Mouse (Mus musculus) left cerebral cortex, adult 8-10 months (tissue): ENCODE measurements at regions not wholly inside any gene's neighbourhood (a gene's known extent, or its start where the extent isn't known, plus 50 kb on each side); places are given as distances from the start of the nearest gene placed in this dataset.

Experiments used
- DNase-seq, 2 experiments: peaks; one replicate each; pipeline ENCODE4 v3.0.0; 2022; ENCODE audit warnings: low spot score in 2 of 2

DNA sequence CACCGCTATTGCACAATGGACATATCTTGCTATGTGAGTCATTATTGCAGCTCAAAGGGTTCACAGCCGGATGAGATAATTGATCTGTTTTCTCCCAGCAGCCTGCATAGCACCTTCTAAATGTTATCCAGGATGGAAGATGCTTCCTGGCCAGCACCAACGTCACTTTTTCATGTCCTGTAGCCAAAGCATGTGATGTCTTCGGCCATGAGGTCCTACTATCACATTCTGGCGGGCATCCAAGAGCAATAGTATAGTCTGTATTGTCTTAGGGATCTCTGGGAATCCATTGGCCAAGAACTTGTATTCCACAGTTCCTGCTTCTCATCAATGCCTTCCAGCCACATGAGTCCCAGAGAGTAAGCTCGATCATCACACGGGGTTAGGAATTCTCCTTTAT is 70.6 kb downstream of the Npy start:
- no peak for DNase-seq

DNA sequence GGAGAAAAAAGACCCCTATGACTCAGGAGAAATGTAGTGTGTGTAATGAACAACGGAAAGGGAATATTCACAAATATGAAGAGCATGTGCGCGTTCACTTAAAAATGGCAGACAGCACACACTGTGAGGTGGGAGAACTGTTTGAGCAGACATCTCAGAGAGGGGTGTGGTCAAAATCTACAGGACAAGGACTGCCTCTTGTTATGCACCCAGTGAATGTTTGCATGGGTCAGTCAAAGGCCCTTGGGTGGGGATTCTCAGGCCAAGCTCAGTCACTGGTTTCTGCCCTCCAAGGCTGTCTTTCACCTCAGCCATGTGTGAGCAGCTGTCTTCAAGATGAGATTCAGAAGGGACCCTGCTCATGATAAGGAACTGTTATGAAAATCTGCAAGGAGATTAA is 76.6 kb downstream of the Npy start:
- DNase-seq: no peak

DNA sequence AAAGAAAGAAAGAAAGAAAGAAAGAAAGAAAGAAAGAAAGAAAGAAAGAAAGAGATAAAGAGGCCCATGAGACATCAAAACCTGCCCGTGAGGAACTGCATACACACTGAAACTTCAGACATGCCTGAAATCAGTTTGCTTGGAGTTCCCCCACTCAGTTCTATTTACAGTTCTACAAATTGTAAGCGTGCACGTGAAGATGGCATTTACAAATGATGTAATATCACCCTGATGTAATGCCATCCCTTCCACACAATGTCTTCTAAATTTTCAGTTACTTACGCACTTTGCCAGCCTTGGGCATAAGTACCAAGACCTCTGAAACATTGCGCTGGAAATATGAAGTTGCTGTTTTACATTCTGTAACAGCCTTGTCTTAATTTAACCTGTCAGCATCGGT is 79.0 kb downstream of the Npy start:
- DNase-seq: no peak

DNA sequence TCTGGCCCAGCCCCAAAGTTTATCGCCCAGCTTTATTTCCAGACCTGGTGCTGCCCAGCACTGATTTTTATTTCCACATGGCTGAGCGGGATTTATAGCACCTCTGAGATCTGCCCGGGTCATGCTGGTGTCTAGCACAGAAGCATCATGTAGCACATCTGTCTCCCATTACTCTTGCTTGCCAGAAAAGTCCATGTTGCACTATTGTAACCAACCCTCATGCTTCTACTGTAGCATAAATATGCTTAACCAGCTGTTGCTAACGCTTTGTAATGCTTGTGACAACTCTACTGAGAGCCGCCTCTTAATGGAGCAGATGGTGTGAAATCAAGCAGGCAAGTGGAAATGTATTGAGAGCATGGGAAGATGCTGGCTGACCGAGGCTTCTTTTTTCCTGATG is 81.5 kb downstream of the Npy start:
- peak in 1 of 2 experiments; percentile 11 for DNase-seq

DNA sequence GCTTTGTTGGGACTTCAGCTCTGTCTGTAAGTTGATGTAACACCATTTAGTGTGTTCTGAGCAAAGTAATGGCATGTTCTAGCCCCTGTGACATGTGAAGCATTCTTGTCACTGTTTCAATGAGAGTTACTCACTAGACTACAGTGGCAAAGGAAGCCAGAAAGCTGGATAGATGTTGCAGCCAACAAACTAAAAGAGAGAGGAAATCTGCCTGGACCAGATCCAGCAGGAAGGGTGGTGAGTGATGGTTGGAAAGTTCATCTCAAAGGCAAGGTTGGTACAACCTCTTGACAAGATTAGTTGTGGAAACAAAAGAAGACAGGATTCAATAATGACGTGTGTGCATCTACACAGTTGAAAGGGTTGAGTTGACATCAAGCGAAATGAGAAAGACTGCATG is 83.9 kb downstream of the Npy start:
- no peak for DNase-seq

DNA sequence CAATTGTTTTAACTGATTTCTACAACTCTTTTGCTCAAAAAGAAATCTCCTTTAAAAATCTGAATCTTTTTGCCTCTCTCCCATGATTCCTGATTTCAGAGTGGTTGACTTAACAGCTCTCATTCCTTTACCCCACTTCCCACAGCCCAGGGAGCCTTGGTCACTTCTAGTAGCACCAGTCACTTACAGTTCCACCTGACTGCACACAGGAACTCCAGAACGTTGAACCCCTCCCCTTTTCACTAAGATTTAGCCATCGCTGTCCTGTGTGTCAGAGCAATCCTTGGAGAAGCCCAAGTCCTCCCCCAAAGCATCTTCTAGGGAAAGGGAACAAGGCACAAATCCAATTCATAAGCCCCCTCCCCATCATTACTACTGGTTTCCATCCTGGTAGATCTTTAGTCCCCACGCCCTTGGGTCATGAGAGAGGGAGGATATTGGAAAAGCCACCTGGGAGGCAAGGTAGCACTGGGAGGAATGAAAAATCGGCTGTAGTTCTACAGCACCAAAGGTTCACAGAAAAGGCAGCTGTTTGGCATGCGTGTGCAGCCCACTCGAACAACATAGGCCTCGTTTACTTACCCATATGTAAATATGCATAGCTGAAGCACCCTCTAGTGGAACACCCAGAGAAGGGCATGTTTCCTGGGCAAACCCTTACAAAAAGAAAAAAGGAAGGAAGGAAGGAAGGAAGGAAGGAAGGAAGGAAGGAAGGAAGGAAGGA is 96.7 kb downstream of the Npy start:
- no peak for DNase-seq

DNA sequence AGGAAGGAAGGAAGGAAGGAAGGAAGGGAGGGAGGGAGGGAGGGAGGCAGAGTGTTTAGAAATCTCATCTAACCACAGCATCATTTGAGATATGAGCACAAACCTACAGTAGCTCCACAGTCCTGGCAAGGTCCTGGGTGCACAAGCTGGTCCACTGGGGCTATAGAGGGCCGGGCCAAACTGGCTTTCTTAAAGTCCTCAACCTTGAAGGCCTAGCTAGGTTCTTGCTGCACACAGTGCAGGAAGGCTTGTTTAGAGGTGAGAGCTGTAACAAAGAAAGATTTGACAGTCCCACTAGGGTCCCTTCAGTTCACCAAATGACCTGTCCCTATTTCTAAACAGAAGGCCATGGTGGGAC is 97.3 kb downstream of the Npy start:
- DNase-seq: no peak

DNA sequence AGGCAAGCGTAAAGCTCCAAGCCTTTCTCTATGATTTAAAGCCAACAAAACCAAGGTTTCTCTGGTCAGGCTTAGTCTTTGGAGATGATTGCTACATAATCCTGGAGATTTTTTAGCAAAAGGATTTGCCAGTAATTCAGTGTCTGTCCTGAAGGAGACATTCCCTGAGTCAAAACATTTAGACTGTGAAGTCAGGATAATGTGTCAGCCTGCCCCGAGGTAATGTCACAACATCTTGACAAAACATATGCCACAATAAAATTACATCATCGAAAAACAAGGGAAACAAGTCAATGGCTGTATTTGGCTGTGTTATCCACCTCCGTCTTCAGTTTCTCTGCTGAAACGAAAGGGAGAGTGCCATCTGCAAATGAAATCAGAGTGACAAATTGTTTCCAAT is 101.8 kb downstream of the Npy start:
- DNase-seq: no peak

DNA sequence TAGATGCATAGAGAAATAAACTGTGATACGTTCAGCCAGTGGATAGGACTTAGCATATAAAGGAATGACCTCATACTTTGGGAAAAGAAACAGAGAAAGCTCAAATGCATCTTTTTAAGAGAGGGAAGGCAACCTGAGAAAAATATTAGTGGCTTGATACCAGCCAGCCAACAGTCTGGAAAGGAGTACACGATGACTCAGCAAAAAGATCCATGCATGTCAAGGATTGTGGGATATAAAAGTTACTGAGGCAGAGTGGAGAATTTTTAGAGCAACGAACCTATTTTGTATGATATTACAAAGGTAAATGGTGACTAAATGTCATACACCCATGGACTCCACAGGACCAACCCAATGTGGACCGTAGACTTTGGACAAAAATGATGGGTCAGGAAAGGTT is 105.6 kb downstream of the Npy start:
- no peak for DNase-seq

DNA sequence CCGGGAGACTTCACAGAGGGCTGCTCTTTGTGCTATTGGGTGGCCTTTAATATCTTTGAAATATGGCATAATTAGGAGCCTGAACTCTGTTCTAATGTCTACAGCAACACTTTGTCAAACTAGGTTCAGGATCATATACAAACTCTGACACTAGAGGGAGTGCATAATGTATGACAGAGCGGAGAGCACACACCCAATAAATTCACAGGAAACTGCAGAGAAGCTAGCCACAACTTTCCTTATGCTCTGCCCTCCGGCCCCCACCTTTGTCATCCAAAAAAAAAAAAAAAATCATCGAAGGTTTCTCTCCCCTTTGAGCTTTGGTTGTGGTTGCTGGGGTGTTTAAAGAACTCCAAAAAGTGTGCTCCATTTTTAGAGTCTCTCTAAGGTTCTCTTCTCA is 107.6 kb downstream of the Npy start:
- DNase-seq: no peak

DNA sequence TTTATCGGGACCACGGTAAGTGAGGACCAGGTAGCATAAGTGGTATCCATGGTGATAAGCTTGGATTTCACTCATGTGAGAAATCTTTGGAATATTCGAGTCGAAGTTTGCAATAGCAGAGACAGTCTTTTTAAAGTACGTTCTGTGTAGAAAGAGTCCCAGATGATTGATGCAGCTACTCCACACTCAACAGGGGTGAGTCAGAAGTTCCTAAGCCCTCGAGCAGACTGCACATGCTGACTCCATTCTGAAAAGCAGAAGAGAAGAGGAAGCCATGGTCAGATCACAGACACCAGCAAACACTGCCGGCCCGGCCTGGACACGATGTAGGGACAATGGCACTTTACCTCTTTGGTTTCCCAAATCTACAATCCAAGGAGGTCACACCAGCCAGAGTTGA is 120.6 kb downstream of the Npy start:
- DNase-seq: no peak

DNA sequence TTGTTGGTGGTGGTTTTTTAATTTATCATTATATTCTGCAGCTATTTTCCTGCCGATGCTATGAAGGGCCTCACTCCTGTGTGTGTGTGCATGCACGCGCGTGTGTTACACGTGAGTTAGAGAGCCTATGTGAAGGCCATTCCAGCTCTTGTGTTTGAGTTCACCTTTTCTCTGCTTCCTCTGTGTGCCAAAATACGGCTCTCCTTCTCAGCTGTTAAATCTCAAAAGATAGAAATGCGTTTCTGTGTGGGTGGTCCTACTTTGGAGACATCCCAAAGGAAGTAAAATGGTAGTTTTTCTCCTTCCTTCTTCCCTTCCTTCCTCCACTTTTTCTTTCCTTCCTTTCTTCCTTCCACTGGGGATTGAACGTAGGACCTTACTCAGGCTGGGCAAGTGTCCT is 136.4 kb downstream of the Npy start:
- DNase-seq: no peak

DNA sequence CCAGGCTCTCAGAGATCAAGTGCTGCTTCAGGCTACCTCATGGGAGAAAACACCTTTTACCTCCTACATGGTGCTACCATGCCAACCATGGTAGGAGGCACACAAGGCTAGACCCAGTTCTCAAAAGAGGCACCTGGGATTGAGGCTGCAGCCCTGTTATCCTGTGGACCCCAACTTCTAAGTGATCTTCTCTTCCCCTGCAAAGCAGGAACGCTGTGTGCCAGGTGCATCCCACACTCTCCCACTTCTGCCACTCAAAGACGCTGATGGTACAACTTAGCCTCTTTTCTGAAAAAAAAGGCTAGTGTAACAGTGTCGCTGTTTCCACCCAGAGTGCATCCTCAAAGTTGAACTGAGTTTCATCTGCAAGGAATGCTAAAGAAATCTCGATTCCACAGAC is 138.7 kb downstream of the Npy start:
- no peak for DNase-seq

DNA sequence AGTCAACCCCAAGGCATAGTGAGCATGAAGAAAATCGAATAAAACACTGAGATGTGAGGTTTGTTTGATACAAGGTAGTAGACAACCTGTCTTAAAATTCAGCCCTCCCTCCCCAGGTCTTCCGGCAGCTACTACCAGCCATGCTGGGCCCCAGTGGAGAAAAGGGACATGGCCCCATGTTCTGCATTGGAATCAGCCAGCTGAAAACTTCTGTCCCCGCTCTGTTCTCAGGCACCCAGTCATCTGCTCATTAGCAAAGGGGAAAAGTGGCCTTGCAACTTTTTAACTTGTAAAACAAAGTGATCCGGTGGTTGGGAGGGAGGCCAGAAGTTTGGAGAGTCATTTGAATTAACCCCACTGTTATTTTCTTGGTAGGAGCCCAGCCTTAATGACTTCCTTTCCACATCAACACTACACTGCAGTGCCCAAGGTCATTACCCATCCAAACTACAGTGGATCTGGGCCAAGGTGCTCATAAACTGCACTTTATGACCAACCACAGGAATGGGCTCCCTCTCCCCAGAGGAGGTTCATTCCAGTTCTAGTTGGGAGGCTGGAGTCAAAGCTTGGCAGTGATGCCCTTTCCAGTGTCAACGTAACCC is 143.5 kb downstream of the Npy start:
- no peak for DNase-seq

DNA sequence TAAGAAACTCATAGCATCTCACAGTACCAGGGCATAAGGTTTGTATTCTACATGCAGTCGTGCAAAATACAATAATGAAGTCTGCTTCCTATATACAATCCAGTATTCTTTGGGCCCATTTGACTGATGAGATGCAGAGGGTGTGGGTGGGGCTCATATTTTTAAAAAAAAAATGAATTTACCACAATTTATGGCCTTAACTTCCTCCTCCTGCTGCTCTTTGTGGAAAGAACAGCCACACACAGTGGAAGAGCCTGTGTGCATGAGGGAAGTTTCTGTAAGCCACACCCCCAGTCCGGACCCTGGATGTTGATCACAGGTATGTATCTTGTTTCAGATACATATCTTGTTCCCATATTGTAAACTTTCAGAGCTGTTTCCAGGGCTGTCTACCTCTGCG is 143.5 kb upstream of the Mpp6 start:
- DNase-seq: no peak

DNA sequence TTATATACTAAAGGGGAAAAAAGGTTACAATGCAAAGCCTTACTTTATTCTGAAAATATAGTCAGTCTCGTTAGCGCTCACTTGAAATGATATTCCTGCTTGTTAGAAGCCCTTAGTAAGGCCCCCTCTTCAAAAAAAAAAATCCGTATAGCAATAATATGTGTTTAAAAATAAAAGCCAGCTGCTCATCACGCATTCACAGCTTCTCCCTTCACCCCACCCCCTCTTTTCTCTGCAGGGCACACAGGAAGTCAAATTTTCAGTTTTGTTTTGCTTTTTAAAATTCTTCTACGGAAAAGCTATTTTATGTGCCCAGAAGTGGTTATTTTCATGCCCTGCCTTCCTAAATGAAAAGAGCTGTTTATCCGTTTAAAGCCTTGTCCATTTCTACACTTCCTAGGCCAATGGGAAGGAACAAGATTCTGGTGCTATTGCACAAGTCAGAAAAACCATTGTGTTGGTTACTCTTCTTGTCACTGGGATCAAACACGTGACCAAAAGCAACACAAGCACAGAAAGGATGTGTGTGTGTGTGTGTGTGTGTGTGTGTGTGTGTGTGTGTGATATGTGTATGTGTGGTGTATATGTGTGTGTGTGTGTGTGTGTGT is 136.7 kb upstream of the Mpp6 start:
- DNase-seq: no peak

DNA sequence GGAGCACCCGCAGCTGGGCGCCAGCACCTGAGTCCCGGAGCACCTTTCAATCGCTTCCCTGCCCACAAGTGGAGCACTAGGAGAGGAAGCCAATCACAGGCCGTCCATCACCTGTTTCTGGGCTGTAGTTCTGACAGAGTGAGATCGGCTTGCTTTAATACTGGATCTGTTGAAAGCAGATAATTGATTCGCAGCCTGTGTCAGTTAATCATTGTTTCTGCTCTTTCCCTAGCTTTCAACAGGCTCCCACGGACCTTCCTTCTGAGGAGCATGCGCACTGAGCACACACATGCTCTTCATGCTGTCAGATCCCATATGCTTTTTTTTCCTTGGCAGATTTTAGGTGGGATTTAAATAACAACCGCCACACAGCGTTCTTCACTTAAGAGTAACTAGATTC is 132.3 kb upstream of the Mpp6 start:
- DNase-seq: peak in 1 of 2 experiments; percentile 27

DNA sequence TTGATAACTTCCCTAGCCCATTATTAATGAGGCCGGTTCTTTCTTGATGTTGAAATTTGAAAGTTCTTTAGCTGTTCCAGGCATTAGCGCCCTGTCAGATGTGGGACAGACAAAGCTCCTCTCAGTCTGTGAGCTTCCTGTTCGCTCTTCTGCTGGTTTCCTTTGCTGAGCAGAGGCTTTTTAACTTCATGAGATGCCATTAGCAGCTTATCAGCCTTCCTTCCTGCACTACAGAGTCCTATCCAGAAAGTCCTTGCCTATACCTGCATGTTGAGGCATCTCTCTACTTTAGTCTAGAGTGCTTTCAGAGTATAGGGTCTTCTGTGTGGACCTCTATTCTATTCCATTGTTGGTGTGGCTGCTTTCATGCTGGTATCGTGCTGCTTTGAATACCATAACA is 126.3 kb upstream of the Mpp6 start:
- no peak for DNase-seq

DNA sequence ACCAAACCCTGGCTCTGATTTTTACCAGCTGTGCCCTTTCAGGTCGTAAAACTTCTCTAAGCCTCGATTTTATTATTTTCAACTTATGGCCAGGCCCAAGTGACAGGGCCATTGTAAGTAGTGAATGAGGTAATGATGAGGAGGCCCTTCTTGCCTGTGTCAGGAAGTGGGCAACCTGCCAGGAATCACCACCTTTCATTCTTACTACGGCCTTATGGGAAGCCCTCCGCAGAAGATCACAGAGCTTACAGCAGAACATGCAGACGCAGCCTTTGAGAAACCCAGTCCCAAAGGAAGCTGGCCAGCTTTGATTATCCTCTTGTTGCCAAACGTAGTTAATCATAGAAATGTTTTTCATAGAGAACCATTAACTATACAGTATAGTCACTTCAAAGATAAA is 124.9 kb upstream of the Mpp6 start:
- DNase-seq: no peak

DNA sequence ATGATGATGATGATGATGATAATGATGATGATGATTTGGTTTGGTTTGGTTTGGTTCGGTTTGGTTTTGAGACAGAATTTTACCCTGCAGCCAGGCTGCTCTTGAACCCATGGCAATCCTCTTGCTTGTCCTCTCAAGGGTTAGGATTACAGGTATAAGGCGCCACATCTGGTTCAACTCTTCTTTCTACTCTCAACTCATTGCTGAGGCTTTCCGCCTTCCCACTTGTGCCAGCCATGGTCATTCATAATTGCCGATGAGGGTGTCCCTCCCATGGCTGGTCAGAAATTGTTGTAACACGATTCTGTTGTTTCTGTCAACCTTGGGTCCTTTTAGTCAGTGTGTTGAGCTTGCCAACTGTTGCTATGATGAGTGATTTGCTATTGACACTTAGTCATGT is 122.9 kb upstream of the Mpp6 start:
- DNase-seq: no peak

DNA sequence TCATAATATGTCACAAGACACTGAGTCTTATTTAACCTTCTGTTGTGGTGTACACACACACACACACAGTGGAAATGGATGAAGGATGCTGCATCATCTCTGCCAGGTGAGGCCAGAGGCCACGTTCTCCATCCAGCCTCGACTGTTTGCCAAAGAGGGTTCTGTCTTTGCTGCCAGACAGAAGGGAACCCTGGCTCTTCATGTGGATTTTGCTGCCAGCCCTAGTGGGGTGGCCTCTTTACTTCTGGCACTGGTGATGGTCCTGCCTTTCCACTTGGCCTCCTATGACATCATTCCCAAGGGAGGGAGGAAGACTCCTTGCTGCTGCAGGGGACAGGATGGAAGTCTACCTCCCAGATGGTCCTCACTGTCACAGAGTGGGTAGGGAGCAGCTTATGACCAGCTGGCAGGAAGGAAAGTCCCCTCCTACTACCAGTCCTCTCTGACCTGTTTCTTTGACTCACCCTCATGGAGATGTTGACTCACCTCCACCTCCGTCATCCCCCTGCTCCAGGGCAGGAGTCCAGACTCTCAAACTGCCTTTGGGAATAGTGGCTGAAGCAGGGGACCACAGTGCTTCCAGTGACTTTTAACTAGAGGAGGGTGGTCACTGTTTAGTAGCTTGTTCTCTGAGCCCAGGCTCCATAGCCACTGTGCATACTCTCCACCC is 122.4 kb upstream of the Mpp6 start:
- DNase-seq: no peak

DNA sequence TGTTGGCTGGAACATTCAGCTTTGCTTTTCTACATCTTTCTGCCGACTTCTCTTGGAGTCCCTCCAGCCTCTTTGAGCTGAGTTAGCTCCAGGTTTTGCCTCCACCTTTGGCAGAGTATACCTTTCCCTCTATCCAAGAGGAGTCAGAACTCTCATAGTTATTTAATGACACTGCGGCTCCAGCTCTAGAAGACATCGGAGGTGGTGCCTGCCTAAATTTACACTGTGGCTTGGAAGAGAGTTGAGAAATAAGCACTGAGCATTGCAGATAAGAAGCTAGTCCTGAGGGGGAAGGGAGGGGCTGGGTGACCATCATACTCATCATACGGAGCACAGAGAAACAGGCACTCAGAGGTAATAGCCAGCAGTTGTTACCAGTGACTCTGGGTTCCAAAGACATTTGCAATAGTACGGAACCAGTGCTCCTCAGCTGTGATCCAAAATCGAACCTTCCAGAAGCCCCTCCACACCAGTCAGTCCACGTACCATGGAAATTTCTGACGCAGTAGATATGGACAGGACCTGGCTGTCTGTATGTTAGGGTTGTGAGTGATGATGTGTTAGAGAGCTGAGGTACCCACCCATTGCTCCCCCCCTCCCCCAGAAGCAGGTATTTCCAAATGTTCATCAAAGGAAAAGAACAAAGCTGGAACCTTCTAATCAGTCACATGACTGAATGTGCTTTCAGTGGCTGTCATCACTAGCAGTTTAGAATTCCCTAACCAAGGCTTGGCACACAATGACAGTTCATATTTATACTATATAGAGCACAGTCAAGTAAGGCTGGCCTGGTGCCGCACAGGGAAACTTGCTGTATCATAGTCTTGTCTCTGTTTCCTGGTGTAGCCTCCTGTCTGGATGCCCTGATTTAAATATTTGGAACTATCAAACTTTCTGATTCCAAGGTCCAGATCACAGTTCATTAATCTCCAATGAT is 120.2 kb upstream of the Mpp6 start:
- peak in 1 of 2 experiments; percentile 16 for DNase-seq
